Mouse (Mus musculus): ENCODE data around the gene Rftn1. TPM values are rescaled to one million over a fixed set of nuclear protein-coding genes. Genes with fewer than 3 reads are reported as not detected.

Rftn1 gene
- polyA plus RNA-seq, 1 experiment: 67.4 TPM

GRCm38 (mm10) chr17:50193653-50194052, 3.2 kb upstream of the Rftn1 start:
- H3K36me3 ChIP-seq (ENCODE audit: control insufficient read depth, insufficient read depth, low read length): no peaks in the 10 kb centered on the region
- 55% methylated on average over 3 of the region's 3 CpGs for WGBS
- peaks cover 10% of the 10 kb centered on the region; the same call in 1 of the 2 replicates for H3K4me1 ChIP-seq (ENCODE audit: control insufficient read depth, insufficient read depth, insufficient read length)
- H3K27me3 ChIP-seq (ENCODE audit: control insufficient read depth, insufficient read depth, low read length): no peaks in the 10 kb centered on the region
- TF ChIP-seq CTCF (IDR thresholded peaks at IDR 0.05; ENCODE audit: extremely low read depth, insufficient read depth, insufficient read length, insufficient replicate concordance) (peak; percentile 10; the same call in 1 of the 2 replicates), POLR2A (IDR thresholded peaks at IDR 0.05; ENCODE audit: low read depth, low read length) (no peak)
- no peak for DNase-seq (ENCODE audit: low read depth in 1 of 2, low spot score in 2 of 2)
- H3K27ac ChIP-seq (ENCODE audit: insufficient read depth, low read length): no peak overlapping the region
- H3K4me3 ChIP-seq (ENCODE audit: extremely low read depth, insufficient read depth, insufficient read length): no peak overlapping the region

DNA sequence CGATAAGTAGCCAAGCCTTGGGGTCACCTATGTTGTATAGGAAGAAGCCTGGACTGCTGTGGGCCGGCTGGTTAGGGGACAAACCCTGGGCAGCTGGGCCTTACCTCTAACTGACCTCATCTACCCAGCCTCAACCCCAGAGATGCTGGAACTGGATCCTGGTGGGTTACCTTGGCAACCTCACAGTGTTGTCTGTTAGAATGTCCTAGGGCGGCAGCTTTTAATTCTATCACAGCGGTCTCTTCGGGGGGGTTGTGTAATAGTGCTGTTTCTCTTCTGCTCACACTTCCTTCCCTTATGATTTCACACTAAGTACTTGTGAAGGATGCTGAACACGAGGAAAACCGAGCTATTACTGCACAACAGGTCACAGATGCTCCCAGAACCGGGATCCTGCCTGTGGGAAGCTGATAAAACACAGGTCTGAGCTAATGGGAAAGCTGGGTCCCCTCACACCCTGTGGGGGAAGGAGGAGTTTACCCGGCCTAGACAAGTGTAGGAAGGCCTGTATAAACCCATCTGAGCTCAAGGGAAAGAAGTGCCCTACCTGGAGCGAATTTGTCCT, 2.0 kb upstream of the Rftn1 start:
- no peak for TF ChIP-seq CTCF (IDR thresholded peaks at IDR 0.05; ENCODE audit: extremely low read depth, insufficient read depth, insufficient read length, insufficient replicate concordance)
- TF ChIP-seq POLR2A (IDR thresholded peaks at IDR 0.05; ENCODE audit: low read depth, low read length): no peak
- Histone ChIP-seq H3K4me3 (ENCODE audit: extremely low read depth, insufficient read depth, insufficient read length) (no peak overlapping the region), H3K4me1 (ENCODE audit: control insufficient read depth, insufficient read depth, insufficient read length) (peaks cover 11% of the 10 kb centered on the region; the same call in 1 of the 2 replicates), H3K27me3 (ENCODE audit: control insufficient read depth, insufficient read depth, low read length) (no peaks in the 10 kb centered on the region), H3K36me3 (ENCODE audit: control insufficient read depth, insufficient read depth, low read length) (no peaks in the 10 kb centered on the region), H3K27ac (ENCODE audit: insufficient read depth, low read length) (no peak overlapping the region)
- WGBS: 78% methylated on average over 10 of the region's 10 CpGs
- no peak for DNase-seq (ENCODE audit: low read depth in 1 of 2, low spot score in 2 of 2)

- no peaks in the 10 kb centered on the region for H3K27me3 ChIP-seq (ENCODE audit: control insufficient read depth, insufficient read depth, low read length)
- 90% methylated on average over 9 of the region's 9 CpGs for WGBS
Observed at GRCm38 (mm10) chr17:50191318-50191957, 964 bp upstream of the Rftn1 start.

DNA sequence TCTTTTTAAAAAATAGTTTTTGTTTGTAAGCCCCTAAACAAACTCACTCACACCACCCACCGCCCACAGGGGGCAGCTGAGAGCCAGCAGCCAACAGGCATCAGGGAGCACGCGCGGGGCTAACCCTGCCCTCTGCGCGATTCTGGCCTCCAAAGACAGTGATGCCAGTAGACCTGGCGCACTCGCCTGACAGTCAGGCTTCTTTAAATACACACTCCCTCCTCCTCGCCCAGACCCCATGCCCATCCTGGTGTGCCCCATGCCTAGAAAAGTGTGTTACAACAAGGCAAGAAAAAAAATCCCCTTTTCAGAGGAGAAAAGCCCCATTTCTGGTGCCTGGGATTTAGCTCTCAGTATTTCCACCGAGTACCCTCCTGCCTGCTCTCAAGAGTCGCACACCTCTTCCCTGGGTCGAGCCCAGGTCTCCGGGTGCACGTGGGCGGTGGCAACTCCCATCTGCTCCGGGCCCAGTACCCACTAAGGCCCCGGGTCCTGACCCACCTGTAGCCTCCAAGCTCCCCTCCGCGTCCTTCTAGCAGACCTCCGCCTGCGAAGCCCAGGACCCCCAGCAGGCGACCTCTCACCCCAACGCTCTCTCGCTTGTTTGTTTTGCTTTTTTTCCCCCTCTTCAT, 977 bp downstream of the Rftn1 start:
- peak; percentile 79 for TF ChIP-seq CTCF (IDR thresholded peaks at IDR 0.05; ENCODE audit: extremely low read depth, insufficient read depth, insufficient read length, insufficient replicate concordance)
- peak; percentile 64; the same call in 1 of the 2 replicates for TF ChIP-seq POLR2A (IDR thresholded peaks at IDR 0.05; ENCODE audit: low read depth, low read length)
- DNase-seq (ENCODE audit: low read depth in 1 of 2, low spot score in 2 of 2): peak; percentile 60 to 87
- no peaks in the 10 kb centered on the region for H3K36me3 ChIP-seq (ENCODE audit: control insufficient read depth, insufficient read depth, low read length)
- peak overlapping the region; percentile 93 for H3K27ac ChIP-seq (ENCODE audit: insufficient read depth, low read length)
- H3K4me3 ChIP-seq (ENCODE audit: extremely low read depth, insufficient read depth, insufficient read length): peak overlapping the region; percentile 95
- H3K4me1 ChIP-seq (ENCODE audit: control insufficient read depth, insufficient read depth, insufficient read length): peaks cover 17% of the 10 kb centered on the region
- H3K27me3 ChIP-seq (ENCODE audit: control insufficient read depth, insufficient read depth, low read length): no peaks in the 10 kb centered on the region
- WGBS: under 1% methylated on average over 24 of the region's 24 CpGs

More at GRCm38 (mm10) chr17:50191318-50191957, 964 bp upstream of the Rftn1 start:
- no peak for TF ChIP-seq POLR2A (IDR thresholded peaks at IDR 0.05; ENCODE audit: low read depth, low read length)
- no peak for TF ChIP-seq CTCF (IDR thresholded peaks at IDR 0.05; ENCODE audit: extremely low read depth, insufficient read depth, insufficient read length, insufficient replicate concordance)
- Histone ChIP-seq H3K4me1 (ENCODE audit: control insufficient read depth, insufficient read depth, insufficient read length) (peaks cover 12% of the 10 kb centered on the region; the same call in 1 of the 2 replicates), H3K4me3 (ENCODE audit: extremely low read depth, insufficient read depth, insufficient read length) (no peak overlapping the region), H3K27ac (ENCODE audit: insufficient read depth, low read length) (no peak overlapping the region), H3K36me3 (ENCODE audit: control insufficient read depth, insufficient read depth, low read length) (no peaks in the 10 kb centered on the region)
- DNase-seq (ENCODE audit: low read depth in 1 of 2, low spot score in 2 of 2): no peak

GRCm38 (mm10) chr17:50188662-50189345, 1.7 kb downstream of the Rftn1 start:
- 70% methylated on average over 12 of the region's 12 CpGs for WGBS
- Histone ChIP-seq H3K27me3 (ENCODE audit: control insufficient read depth, insufficient read depth, low read length) (no peaks in the 10 kb centered on the region), H3K27ac (ENCODE audit: insufficient read depth, low read length) (no peak overlapping the region), H3K36me3 (ENCODE audit: control insufficient read depth, insufficient read depth, low read length) (no peaks in the 10 kb centered on the region), H3K4me1 (ENCODE audit: control insufficient read depth, insufficient read depth, insufficient read length) (peaks cover 24% of the 10 kb centered on the region), H3K4me3 (ENCODE audit: extremely low read depth, insufficient read depth, insufficient read length) (peak overlapping the region; percentile 95; the same call in 1 of the 2 replicates)
- no peak for DNase-seq (ENCODE audit: low read depth in 1 of 2, low spot score in 2 of 2)
- no peak for TF ChIP-seq POLR2A (IDR thresholded peaks at IDR 0.05; ENCODE audit: low read depth, low read length)
- TF ChIP-seq CTCF (IDR thresholded peaks at IDR 0.05; ENCODE audit: extremely low read depth, insufficient read depth, insufficient read length, insufficient replicate concordance): no peak

GRCm38 (mm10) chr17:50185616-50186015, 4.9 kb downstream of the Rftn1 start:
- WGBS: 38% methylated on average over 5 of the region's 5 CpGs
- Histone ChIP-seq H3K27me3 (ENCODE audit: control insufficient read depth, insufficient read depth, low read length) (no peaks in the 10 kb centered on the region), H3K27ac (ENCODE audit: insufficient read depth, low read length) (peak overlapping the region; percentile 86), H3K4me1 (ENCODE audit: control insufficient read depth, insufficient read depth, insufficient read length) (peaks cover 49% of the 10 kb centered on the region), H3K4me3 (ENCODE audit: extremely low read depth, insufficient read depth, insufficient read length) (no peak overlapping the region), H3K36me3 (ENCODE audit: control insufficient read depth, insufficient read depth, low read length) (no peaks in the 10 kb centered on the region)
- peak in 1 of 2 experiments; percentile 45 for DNase-seq (ENCODE audit: low read depth in 1 of 2, low spot score in 2 of 2)
- no peak for TF ChIP-seq CTCF (IDR thresholded peaks at IDR 0.05; ENCODE audit: extremely low read depth, insufficient read depth, insufficient read length, insufficient replicate concordance)
- no peak for TF ChIP-seq POLR2A (IDR thresholded peaks at IDR 0.05; ENCODE audit: low read depth, low read length)

Measured in spleen, adult 2 months (tissue).